Mouse (Mus musculus): ENCODE results near the gene Nfx1.

DNA sequence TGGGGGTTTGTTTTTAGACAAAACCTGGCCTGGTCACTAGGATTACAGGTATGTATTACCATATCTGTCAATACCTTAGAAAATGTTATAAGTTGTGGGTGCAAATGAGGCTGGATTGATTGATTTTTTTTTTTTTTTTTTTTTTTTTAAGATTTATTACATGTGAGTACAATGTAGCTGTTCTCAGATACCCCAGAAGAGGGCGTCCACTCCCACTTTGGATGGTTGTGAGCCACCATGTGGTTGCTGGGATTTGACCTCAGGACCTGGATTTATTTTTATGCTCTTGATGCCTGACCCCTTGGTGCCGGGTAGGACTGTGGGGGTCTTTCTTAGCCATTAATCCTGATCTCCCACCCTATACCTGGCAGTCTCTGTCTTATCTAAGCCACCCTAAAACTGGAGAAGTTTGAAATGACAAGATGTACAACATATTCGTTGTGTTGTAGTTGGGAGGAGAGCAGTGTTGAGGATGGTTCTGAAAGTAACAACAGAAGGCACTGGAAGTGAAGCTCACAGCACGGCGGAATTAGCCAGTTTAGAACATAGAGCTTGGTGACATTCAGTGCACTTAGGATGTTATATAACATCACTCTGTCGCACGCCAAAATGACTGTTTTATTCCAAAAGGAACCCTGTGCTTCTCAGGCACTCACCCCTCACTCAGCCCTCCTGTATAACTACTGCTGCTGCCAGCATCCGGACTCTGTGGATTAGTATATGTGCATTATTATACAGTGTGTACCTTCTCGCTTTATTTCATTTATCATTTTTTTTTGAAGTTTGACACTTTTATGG is 30.3 kb downstream of the Nfx1 start:
- no peak for TF ChIP-seq POLR2A (IDR thresholded peaks at IDR 0.05; ENCODE audit: borderline replicate concordance, extremely low read depth, insufficient read depth, insufficient read length, poor library complexity, severe bottlenecking)
- no peak for TF ChIP-seq CTCF (IDR thresholded peaks at IDR 0.05; ENCODE audit: borderline replicate concordance, extremely low read depth, insufficient read depth, insufficient read length)

All from brain, embryonic 14.5 days (tissue).